Mouse (Mus musculus) kidney, adult 9 months (tissue): ENCODE measurements at regions not wholly inside any gene's neighbourhood (a gene's known extent, or its start where the extent isn't known, plus 50 kb on each side); places are given as distances from the start of the nearest gene placed in this dataset.
"Not testable (repeated sequence)": the region's sequence is repeated elsewhere in the genome, so short reads cannot be mapped to it uniquely, and the experiment has no call there.

Experiments
- DNase-seq: peaks from one replicate; pipeline ENCODE4 v3.0.0; 2022

- no peak for DNase-seq
These were observed 322.7 kb downstream of the Arl4a start for GRCm38 (mm10) chr12:39715120-39715519.

- DNase-seq = no peak
These were observed 323.5 kb downstream of the Arl4a start for GRCm38 (mm10) chr12:39714169-39714794.

- no peak for DNase-seq
These were observed 326.0 kb downstream of the Arl4a start for GRCm38 (mm10) chr12:39711807-39712206.

- no peak for DNase-seq
These were observed 328.0 kb downstream of the Arl4a start for GRCm38 (mm10) chr12:39709850-39710249.

- no peak for DNase-seq
These were observed 340.6 kb downstream of the Arl4a start for GRCm38 (mm10) chr12:39697182-39697581.

GRCm38 (mm10) chr12:39695322-39695721 is 342.5 kb downstream of the Arl4a start:
- DNase-seq = no peak

- DNase-seq = no peak
These were observed 345.8 kb downstream of the Arl4a start for GRCm38 (mm10) chr12:39692043-39692442.

GRCm38 (mm10) chr12:39685399-39685798 is 352.4 kb downstream of the Arl4a start:
- no peak for DNase-seq

- DNase-seq = no peak
These were observed 355.7 kb downstream of the Arl4a start for GRCm38 (mm10) chr12:39682121-39682520.

- DNase-seq = no peak
These were observed 362.2 kb downstream of the Arl4a start for GRCm38 (mm10) chr12:39675608-39676007.

- no peak for DNase-seq
These were observed 370.1 kb downstream of the Arl4a start for GRCm38 (mm10) chr12:39667701-39668100.

- peak; percentile 69 for DNase-seq
These were observed 372.4 kb downstream of the Arl4a start for GRCm38 (mm10) chr12:39665448-39665847.

- DNase-seq = no peak
These were observed 377.4 kb downstream of the Arl4a start for GRCm38 (mm10) chr12:39660420-39660819.

- peak; percentile 77 for DNase-seq
These were observed 381.2 kb downstream of the Arl4a start for GRCm38 (mm10) chr12:39656606-39657005.

GRCm38 (mm10) chr12:39648952-39649351 is 388.9 kb downstream of the Arl4a start:
- no peak for DNase-seq

GRCm38 (mm10) chr12:39646556-39646955 is 391.3 kb downstream of the Arl4a start:
- no peak for DNase-seq

- DNase-seq = no peak
These were observed 392.2 kb downstream of the Arl4a start for GRCm38 (mm10) chr12:39645581-39645980.

GRCm38 (mm10) chr12:39639246-39639645 is 398.6 kb downstream of the Arl4a start:
- no peak for DNase-seq

- DNase-seq = no peak
These were observed 403.5 kb downstream of the Arl4a start for GRCm38 (mm10) chr12:39634337-39634736.

- peak; percentile 5 for DNase-seq
These were observed 416.6 kb downstream of the Arl4a start for GRCm38 (mm10) chr12:39621266-39621665.

- no peak for DNase-seq
These were observed 432.5 kb downstream of the Arl4a start for GRCm38 (mm10) chr12:39605289-39605688.

GRCm38 (mm10) chr12:39604723-39605122 is 433.1 kb downstream of the Arl4a start:
- DNase-seq = no peak

- no peak for DNase-seq
These were observed 443.1 kb downstream of the Arl4a start for GRCm38 (mm10) chr12:39594726-39595125.

- not testable (repeated sequence) for DNase-seq
These were observed 444.0 kb downstream of the Arl4a start for GRCm38 (mm10) chr12:39593781-39594180.

- DNase-seq = no peak
These were observed 450.5 kb downstream of the Arl4a start for GRCm38 (mm10) chr12:39587204-39587909.
